Mouse (Mus musculus): ENCODE measurements around the gene Vmn1r9.
A peak's percentile ranks its signal among the peaks of the same experiment; 100 is the strongest.
"Not testable (repeated sequence)": the region's sequence is repeated elsewhere in the genome, so short reads cannot be mapped to it uniquely, and the experiment has no call there.

Vmn1r9 gene

DNA sequence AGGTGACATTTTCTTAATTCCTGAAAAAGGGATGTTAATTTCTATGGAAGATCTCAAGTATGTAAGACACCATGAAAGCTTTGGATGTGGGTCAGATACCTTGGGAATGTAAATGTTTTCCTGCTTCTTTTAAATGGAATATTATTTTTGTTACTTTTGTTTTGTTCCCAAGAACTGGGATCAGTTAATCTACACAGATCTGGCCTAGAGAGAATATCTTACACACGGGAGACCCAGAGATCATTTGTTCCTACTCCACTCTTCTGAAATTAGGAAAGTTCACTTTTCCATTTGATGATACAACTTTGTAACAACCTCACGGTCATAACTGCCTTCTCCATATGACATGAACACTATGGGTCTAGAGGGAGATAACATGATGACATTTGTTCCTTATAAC, at the start of gene Vmn1r9:
Gene Vmn1r9 (plus strand): TSS at position 301 of the 400 bp plus-strand sequence.
- DNase-seq (ENCODE audit: low spot score): no peak

DNA sequence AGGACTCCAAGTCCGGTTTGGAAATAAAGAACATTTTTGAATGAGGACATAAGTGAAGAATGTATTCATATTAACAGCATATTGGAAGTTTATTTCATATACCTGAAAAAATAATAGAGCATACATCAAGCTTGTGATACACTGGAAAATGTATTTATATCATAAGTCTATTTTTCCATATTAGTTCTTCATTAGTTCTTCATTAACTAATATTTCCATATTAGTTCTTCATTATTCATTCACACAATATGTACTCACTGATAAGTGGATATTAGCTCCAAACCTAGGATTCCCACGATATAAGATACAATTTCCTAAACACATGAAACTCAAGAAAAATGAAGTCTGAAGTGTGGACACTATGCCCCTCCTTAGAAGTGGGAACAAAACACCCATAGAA, 41.4 kb upstream of the Vmn1r9 start, which contains the start of gene Vmn1r7:
Gene Vmn1r7 (minus strand): TSS at position 101 of the 400 bp plus-strand sequence.
- DNase-seq (ENCODE audit: low spot score): not testable (repeated sequence)

DNA sequence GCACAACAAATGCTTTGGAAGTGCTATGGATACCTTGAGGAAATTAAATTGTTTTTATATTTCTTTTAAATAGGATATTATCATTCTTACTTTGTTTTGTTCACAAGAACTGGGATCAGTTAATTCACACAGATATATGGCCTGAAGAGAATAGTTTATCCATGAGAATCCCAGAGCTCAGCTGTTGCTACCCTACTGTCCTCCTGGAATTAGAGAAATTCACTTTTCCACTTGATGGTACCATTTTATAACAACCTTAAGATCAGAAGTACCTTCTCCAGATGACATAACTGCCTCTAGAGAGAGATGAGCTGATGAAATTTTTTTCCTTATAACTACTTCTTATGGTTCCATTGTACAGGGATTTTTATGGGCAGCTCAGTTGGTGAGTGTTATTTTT, 34.6 kb upstream of the Vmn1r9 start, which contains the start of gene Vmn1r8:
Gene Vmn1r8 (plus strand): TSS at position 301 of the 400 bp plus-strand sequence.
- DNase-seq (ENCODE audit: low spot score): no peak

DNA sequence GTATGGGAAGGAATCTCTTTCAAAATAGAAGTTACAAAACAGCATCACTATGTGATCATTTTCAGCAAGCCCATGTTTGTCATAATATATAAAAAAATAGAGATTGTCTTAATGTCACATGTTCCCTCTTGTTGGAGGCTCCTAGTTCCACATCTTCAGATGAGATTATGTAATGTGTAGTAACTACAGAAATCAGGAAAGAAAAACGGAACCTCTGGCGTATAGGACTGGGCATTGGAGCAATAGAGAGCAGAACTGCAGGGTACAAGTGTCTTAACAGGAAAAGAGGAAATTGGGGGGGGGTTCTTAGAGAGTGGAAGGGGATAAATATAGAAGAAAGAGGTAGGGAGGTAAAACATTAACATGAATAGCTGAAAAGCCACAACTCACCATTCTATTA, 31.9 kb upstream of the Vmn1r9 start:
- DNase-seq (ENCODE audit: low spot score): no peak

DNA sequence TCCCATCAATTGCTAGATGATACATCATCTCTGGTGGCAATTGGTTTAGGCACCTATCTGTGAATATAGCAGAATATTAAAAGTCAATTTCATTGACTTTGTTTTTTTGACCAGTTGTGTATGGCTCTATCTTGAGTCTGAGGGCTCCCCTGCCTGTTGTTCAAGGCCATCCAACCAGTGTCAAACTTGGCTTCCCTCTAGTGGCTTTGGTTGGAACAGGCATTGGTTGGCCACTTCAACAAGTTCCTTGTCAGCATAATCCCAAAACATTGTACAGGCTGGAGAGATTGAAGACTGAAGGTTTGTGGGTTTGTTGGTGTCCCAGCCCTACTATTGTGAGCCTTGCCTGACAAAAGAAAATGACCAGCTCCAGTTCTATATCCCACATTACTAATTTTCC, 2.9 kb upstream of the Vmn1r9 start:
- DNase-seq (ENCODE audit: low spot score): peak; percentile 6

DNA sequence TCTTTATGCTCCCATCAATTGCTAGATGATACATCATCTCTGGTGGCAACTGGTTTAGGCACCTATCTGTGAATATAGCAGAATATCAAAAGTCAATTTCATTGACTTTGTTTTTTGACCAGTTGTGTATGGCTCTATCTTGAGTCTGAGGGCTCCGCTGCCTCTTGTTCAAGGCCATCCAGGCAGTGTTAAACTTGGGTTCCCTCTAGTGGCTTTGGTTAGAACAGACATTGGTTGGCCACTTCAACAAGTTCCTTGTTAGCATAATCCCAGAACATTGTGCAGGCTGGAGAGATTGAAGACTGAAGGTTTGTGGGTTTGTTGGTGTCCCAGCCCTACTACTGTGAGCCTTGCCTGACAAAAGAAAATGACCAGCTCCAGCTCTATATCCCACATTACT, 39.8 kb downstream of the Vmn1r9 start:
- DNase-seq (ENCODE audit: low spot score): no peak

DNA sequence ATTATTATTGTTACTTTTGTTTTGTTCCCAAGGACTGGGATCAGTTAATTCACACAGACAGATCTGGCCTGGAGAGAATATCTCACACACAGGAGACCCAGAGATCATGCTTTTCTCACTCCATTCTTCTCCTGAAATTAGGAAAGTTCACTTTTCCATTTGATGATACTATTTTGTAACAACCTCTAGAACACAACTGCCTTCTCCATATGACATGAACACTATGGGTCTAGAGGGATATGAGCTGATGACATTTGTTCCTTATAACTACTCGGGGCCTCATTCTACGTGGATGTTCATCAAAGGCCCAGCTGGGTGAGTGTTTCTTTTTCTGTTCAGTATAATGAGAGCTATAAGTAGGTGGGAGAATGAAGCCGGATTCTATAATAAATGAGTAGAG, 42.6 kb downstream of the Vmn1r9 start, which contains the start of gene Vmn1r10:
Gene Vmn1r10 (plus strand): TSS at position 301 of the 400 bp plus-strand sequence.
- no peak for DNase-seq (ENCODE audit: low spot score)

All from ovary, postnatal 14 days (tissue).